Mouse (Mus musculus): ENCODE results near the gene Ddc.
A peak's percentile ranks its signal among the peaks of the same experiment; 100 is the strongest.

The Ddc gene

DNA sequence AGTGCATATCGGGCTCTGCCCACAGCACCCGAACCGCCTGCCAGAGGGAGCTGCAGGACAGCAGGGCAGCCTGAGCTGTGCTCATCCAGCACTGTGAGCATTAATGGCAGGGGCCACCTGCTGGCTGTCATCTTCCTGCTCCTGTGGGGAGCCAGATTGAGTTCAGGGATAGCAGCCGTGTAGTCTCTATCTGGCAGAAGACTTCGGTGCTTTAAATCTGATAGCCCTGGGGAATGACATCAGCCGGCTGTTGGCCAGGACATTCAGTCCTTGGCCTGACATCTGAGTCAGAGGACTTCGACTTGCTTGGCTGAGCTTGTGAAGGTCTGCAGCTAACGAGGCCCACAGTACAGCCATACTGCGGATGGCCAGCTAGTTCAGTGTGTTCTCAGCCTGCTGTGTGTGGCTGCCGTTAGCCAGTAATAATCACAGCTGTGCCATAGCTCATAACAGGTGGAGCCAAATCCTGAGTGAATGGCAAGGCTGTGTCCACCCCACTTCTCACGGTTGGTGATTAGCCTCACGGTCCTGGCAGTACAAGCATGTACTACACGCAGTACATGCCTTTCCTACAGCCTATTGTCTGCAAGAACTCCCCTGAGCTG lies 53.5 kb downstream of the Ddc start:
- peak; percentile 75 for DNase-seq (ENCODE audit: low spot score)

DNA sequence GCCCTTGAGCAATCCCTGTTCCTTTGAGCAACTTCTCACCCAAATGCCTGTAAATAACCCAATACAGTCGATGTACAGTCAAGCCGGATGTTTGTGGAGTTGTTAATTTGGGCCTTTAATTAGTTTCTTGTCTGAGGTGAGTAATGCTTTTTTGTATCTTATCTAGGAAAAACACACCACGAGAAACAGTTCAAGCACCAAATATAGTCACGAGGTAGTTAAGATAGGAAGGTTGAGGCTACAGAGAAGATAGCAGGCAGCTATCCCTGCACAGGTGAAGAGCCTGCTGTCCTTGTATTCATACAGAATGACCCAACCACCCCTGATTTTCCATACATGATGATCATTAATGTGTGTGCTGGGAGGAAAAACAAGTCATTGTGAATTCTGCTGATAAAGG lies 56.4 kb downstream of the Ddc start:
- DNase-seq (ENCODE audit: low spot score), result no peak

DNA sequence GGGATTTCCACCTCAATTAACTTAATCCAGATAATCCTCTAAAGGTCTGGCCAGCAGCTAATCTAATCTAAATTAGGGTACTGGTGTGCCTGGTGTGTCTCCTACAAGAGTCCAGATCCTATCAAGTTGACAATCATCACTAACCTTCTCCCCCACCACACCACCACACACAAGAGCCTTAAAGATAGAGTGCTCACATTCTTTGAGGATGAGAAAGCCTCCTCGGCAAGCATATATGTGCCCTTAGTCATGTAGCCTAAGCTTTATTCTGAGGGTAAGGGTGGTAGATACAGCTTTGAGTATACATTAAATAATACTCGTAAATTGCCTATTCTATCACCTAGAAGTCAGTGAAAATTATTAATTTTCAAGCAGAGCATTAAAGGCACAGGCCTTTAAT lies 57.2 kb downstream of the Ddc start:
- DNase-seq (ENCODE audit: low spot score), result no peak

DNA sequence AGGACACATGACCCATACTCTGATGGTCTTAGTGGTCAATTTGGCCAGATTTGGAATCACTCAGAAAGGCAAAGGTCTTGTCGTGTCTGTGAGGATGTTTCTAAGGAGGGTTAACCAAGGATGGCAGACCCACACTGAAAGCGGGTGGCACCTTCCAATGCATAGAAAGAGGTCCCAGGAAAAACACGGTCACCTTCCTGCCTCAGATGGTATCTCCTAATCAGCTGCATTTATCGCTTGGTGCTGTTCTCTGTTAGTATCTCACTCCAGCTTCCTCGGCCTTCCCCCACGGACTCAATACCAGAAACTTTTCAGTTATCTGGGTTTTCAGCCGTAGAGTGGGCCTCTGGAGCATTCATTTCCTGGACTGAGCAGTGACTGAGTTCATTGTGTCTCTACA lies 58.1 kb downstream of the Ddc start:
- no peak for DNase-seq (ENCODE audit: low spot score)

DNA sequence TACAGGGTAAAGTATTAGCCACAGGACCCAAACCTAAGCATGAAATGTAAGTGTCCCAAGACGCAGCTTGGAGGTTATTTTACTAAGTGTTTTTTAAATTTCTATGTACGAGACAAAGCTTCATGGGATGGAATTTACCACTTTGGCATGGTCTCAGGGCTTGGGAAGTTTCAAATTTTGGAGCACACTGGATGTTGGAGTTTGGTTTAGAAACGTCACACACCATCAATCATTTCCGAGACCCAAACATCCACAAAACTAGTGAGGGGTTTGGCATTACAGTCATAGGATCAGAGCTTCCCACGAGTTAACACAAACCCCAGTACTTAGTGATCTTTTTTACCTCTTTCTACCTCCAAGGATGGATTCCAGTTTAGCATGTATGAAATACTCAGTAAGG lies 60.6 kb downstream of the Ddc start:
- DNase-seq (ENCODE audit: low spot score), result no peak

DNA sequence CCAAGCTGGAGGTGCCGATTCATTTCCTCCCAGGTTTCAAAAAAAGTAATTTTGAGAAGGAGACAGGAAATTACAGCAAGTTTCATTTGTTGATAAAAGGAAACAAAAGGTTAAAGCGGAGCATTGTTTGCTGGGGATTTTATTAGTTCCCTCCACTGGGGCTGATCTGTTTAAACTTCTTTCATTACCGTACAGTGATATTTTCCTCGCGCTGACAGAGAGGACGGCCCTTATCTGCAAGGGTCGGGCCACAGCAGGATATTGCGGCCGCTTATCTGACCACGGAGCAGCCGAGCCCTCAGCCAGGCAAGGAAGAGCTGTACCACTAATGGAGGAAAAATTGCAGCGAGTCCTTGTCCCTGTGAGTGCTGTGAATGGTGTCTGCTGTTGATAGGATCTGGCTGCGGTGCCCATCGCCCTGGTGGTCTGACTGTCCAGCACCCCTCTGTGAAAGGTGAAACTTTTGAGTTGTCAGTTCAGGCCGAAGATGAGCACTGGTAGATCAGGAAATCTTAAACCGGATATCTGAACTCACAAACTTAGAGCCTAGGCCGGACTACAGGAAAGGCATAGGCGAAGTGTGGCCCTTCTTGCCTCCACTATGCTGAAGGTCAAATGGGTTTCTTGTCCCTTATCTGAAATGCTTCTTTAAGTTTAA lies 61.1 kb downstream of the Ddc start:
- DNase-seq (ENCODE audit: low spot score), result no peak

DNA sequence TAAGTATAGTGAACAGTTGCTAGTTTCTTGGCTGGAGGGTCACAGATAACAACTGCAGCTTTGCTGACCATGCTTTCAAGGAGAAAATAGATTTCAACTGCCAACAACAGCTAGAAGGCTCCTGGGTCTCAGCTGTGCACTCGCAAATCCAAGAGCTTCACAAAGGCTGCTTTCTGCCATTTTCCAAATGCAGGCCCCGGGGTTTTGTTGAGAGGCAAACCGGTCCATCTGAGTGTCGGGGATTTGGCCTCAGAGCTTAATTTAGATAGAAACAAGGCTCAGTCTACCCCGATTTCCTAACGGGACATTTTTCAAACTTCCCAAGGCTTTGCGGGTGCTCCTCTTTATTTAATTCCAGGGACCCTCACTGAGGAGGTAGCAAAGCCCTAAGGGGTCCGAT lies 61.7 kb downstream of the Ddc start:
- DNase-seq (ENCODE audit: low spot score), result no peak

DNA sequence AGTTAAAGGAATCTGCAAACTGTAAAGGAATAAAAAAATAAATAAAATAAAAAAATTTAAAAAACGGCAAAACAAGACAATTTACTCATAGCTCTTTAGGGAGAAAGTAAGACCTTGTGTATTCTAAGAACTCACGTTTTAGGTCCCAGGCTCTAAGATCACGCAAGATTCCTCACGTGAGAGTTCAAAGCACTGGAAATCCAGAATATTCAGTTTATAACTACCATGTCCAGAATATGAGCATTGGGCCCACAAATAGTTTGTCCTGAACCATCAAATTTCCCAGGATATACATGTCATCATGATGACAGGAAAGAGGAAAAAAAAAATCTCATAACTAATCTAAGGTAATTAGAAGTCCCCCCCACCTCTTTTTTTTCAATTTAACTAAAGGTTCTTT lies 62.2 kb downstream of the Ddc start:
- DNase-seq (ENCODE audit: low spot score), result no peak

DNA sequence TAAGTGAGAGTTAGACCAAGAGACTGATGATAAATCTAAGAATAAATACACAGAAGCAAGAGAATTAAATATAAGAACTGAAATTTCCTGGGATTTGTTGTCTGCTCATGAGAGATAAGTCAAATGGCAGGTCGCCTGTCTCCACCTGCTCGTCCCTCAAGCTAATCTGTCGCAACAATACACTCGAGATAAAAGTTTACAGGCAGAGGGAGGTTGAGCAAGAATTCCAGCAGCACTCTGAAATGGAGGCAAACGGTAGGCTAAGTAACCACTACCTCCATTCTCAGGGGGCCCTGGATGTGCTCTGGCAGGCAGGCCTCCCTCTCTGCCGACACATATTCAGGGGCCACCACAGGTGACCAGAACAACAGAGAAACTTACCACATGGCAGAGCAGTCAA lies 62.6 kb downstream of the Ddc start:
- no peak for DNase-seq (ENCODE audit: low spot score)

DNA sequence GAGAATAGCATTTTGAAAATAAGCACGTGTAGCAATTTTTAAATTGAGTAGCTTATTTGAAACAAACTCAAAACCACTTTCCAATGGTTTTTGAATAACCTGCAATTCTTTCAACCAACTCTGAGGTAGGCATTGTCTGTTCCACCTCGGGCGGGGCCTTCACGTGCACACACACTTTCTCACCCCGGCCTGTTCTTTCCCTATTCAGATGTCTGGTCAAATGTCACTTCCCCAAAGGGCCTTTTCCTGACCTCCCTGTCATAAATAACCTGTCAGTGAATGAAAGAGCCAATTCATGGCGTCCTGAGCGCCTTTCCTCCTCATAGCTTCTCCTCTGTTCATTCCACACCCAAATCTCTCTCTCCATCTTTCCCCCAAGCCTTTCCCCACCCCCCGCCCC lies 64.8 kb downstream of the Ddc start:
- DNase-seq (ENCODE audit: low spot score), result no peak

DNA sequence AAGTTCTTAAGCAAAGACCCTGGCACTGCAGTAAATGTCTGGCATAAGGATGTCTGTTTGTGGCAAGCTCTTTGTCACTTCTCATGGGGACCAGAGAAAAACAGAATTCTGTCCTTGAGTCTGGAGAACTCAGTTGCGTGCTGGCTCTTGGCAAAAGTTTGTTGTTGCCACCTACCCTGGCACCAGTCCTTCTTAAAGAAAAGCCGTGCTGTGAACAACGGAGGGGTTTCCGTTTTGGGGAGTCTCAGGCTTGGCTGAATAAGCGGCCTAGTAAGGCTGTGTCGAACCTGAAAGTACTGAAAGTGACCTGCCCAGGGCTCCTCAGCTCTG lies 65.2 kb downstream of the Ddc start:
- DNase-seq (ENCODE audit: low spot score), result no peak

DNA sequence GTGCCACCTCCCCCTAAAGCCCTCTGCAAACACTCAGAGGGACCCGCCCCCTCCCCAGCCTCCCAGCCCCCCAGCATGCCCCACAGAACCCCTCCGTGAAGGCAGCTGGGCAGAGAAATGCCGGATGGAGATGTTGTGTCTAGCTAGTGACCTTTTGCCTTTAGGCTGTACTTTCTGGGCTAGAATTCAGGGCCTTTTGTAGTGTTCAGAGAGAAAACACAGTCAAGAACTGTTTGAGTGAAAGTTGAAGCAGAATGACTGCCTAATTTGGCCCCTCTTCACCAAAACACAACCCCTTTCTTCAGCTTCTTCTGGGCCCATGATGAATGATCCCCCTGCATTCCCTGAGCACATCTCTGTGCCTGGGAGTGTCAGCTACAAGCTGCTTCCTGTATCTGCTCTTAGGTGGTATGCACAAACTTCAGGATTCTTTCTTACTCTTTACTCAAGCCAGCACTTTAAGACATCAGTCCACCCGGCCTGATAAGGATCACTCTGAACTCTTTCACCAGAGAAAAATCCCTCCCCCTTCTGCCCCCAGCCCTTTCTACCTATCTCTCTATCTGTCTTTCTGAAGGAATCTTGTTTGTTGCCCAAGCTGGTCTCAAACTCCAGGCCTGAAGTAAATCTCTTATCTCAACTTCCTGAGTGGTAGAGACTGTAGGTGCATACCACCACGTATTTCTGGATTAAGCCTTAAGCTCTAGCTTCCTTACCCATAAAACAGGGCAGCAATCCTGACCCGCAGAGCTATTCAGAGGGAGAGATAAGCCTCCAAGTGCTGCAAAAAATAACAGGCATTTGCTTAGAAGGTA lies 65.8 kb downstream of the Ddc start:
- DNase-seq (ENCODE audit: low spot score), result no peak

DNA sequence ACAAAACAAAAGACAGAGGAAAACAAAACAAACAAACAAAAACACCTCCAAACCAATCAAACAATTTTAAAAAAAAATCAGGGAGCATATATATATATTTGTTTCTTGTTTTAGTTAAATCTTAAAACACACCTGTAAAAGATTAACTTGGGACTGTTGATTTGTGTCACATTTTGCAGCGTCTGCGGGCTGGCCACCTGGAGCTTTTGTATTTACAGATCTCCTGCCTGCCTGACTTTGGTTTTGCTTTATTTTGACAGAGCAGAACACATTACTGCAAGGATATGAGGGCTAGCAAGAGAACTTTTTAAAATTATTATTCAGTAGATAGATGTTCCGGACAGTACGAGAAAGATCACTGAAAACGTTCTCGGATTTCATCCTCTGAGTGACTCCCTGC lies 66.4 kb downstream of the Ddc start:
- DNase-seq (ENCODE audit: low spot score), result no peak

DNA sequence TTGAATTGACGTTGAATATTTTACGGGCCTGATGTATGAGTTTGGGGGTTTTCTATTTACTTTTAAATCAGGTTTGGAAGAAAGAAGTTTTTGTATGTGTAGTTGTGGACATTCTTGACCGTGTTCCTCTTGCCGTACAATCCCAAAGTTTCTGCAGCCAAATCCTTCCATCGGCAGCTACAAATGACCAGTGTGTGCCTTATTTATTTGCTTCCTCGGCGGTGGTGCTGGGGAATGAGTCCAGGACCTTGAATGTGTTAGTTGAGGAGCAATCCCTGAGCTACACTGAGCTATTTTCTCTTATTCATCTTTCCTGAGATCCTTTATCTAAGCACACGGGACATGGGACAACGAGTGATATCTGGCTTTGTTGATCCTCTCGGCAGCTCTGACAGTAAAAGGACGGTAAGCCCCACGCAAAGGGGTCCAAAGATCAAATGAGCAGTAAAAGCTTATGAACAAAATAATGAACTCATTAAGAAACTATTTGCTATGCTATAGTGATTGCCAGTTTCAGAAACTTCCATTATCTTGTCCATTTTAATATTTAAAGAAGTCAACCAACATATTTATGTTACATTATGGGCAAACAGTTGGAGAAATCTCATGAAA lies 67.0 kb downstream of the Ddc start:
- DNase-seq (ENCODE audit: low spot score), result no peak

DNA sequence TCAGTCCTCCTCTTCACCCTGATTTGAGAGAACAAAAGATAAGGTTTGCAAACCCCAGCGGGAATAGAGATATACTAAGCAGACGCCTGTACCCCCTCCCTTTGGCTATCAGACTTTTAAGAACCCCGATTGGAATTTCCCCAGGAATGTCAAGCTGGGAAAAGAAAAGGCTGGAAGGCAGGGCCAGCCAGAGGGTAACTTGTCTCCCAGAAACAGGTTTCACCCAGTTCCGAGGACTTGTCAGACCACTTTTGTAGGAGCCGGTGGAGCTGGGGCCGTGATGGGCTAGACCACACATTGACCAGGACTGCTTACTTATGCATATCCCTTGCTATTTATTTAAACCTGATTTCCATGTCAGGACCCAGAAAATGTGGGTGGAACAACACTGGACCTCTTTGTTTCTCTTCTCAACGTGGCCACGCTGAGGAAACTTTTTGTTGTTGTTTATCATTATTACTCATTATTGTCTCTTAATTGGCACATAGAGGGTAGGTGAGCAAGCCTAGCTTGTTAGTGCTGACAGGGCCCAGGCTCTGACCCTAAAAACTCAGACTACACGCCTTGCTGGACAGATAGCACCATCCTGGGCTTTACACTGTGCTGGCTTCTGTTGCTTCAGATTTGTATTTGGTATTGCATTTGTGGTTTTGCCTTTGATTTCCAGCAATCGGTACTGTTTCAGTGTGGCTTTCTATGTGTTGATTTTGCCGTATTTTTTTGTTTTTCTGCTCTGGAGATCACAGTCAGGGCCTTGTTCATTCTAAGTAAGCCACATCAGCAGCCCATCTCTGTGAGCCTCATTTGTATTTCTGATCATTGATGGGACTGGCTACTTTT lies 68.6 kb downstream of the Ddc start:
- no peak for DNase-seq (ENCODE audit: low spot score)

DNA sequence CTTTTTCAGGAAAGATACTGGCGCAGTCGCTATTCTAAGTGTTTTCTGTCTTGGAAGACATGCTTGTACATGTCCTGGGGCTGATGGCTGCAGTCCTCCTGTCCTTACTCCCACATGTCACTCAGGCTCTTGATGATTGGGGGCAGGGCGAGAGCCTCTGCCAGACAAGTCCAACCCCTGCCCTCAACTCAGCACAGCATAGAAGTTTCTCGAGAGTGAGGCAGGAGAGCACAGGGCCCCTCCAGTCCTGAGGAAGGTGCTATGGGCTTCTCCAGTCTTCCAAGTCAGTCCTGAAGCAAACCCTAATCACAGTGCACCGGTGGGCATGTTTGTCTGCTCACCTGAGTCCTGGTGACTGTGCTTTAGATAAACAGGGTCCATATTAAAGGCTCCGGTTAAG lies 69.2 kb downstream of the Ddc start:
- no peak for DNase-seq (ENCODE audit: low spot score)

DNA sequence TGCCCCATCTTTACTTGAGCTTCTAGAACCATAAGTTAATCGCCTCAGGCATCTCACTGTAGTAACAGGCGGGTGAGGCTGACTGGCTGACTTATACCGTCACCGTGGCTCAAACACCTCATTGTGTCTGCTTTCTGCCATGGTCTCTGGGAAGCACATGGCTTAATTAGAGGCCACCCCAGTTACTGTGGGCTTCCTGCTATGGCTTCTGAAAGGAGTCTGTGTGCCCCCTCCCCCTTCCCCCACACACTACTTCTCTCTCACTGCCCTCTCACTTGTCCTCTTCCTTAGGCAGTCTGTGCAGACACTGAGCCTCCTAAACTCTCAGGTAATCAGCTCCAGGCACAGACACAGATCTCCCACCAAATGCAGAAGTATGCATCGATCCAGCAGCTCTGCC lies 69.7 kb downstream of the Ddc start:
- peak; percentile 70 for DNase-seq (ENCODE audit: low spot score)

DNA sequence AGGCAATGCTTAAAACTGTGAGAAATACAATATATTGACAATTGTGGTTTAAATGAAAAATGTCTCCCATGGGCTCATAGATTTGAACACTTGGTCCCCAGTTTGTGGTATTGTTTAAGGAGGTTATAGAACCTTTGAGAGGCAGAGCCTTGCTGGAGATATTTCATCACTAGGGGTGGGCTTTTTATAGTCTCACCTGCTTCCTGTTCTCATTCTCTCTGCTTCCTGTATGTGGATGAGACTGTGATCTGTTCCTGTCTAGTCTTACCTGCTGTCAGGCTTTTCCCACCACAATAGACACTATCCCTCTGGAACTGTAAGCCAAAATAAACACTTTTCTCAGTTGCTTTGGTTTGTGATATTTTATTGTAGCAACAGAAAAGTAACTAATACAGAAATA lies 71.5 kb downstream of the Ddc start:
- DNase-seq (ENCODE audit: low spot score), result no peak

DNA sequence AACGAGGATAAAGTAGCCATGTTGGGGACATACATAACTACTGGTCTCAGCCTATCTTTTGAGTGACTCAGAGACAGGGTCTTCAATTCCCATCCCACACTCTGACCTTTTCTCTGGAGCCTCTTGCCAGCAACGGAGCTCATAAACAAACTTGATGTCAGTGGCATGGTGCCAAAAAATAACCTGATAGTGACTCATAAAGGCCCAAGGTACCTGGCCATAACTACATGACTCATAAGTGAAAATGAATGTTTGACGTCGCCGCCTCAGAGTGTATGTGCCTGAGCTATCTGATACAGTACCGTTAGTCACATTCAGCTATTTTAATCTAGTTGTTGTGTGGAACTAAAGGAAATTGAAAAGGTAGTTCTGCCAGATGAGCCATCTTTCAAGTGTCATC lies 72.3 kb downstream of the Ddc start:
- no peak for DNase-seq (ENCODE audit: low spot score)

DNA sequence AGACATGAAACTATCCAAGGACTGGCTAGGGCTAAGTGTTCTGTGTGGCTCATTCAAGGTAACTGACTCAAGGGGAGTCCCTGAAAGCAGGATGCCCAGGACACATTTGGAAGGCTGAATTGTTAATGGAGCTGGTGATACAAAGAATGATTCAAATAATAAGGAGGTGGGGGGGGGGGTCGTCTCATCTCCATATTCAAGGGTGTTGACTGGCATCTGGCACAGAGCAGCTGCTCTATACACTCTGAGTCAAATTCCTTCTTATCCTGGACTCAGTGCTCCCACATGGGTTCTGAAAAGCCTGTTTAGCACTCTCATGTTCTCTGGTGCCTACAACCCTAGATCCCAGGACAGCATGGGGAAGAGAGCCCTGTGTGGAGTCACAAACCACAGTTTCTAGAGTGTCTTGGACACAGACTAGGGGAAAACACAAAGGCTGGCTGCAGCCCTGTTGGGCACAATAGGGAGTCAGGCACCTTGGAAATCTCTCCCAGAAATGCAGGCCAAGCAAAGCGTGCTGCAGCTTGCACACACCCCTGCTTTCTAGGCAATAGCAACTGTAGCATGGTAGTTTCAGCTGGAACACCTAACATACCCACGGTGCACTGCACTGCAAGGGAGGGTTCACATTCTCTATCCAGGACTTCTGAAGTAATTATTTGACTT lies 72.8 kb downstream of the Ddc start:
- no peak for DNase-seq (ENCODE audit: low spot score)

DNA sequence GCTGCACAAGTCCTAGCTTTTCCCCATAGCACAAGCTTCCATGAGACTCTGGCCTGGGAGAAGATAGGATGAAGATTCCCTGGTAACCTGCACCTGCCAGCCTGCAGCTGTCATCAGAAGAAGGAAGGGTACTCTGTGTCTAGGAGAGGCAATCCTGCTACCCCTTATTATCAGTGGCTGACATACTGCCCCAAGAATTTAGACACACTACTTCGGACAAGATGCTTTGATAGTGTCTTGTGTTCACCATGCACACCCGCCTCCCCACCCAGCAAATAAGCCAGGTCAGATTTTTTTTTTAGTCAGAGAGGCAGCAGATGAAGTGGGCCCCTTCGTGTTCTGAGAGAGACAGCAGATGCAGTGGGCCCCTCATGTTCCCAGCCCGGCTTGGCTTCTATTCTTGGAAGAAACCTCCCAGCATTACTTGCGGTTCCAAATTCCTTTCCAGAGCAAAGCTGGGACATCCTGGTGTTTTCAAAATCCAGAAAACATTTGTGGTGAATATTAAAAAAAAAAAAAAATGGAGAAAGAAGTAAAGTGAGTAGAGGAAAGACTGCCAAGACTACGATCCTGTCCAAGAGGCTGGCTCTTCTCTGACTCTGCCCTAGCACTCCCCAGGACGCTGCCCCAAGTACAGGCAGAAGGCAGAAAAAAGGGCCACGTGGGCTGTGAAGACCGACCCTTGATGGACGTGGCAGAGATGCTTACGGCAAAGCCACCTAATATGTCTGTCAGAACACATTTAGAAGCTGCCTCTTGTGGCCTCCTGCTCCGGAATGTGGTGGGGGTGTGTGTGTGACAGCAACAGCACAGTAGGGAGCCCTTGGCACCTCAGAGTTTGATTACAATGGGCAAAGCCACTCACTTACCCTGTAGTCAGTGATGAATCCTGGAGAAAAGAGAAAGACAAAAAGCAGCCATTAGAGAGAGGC lies 73.7 kb downstream of the Ddc start:
- DNase-seq (ENCODE audit: low spot score), result no peak
